Mouse (Mus musculus) lung, postnatal 10 days (tissue): Measurements from ENCODE around the gene Dchs2.
"Not testable (repeated sequence)": the region's sequence is repeated elsewhere in the genome, so short reads cannot be mapped to it uniquely, and the experiment has no call there.

ENCODE experiments used
- DNase-seq: peaks from one replicate; pipeline ENCODE4 v3.0.0; 2021

The Dchs2 gene

DNA sequence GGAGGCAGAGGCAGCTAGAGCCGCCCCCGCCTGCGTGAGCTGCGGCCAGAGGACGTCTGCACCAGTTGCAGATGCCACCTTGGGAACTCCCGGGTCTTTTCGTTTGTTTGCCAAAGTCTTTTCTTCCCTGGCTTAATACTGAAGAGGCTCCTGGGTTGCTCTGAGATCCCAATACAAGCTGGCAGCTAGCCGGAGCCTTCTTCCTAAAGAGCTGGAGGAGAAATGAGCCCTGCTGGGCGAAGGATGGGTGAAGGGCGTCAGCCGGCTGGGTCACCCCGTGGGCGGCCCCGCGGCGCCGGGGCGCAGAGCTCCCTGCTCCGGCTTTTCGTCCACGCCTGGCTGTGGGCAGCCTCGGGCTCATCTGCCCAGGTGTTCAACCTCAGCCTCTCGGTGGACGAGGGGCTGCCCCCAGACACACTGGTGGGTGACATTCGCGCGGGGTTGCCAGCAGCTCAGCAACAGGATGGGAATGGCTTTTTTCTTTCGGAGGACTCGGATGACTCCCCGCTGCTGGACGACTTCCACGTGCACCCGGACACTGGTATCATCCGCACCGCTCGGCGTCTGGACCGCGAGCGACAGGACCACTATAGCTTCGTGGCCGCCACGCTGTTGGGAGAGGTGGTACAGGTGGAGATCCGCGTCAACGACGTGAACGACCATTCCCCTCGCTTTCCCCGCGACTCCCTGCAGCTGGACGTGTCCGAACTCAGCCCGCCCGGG, at the start of gene Dchs2:
Dchs2 (plus strand) TSS at position 223 of the 723 bp plus-strand sequence.
- DNase-seq, result no peak

DNA sequence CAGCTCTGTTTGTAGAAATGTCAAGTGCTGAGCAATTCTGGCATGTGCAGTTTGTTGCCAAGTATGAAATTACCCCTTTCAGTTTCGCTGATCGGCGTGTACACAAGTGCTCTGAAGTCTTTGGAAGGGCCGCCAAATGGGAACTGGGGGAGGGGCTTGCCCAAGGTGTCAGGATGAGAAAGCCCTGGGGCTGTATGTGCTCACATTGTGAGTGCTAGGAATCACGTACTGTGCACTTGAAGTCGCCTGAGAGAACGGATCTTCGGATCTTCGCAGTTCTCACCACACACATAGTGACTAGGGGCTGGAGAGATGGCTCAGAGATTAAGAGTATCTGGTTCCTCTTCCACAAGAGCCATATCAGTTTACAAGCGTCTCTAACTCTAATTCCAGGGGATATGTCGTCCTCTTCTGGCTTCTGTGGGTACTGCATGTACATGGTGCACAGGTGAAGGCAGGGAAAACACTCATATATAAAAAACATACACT, 47.1 kb upstream of the Dchs2 start:
- peak; percentile 84 for DNase-seq

DNA sequence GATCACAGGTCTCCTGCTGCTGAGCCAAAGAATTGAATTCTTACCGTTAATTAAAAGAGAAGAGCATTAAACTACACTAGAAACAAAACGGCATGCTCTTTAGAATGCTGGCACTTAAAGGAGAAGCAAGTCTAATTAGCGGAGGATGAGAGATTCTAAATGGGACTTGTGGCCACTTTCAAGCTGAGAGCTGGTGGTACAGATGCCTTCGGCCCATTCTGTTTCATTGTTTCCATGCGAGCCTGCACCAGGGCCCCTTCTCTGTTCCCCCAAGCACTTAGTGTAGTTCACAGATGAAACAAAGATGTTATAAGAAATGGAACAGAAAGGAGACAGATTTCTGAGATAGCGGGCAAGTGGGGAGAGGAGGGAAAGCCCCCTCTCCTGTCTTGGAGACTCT, 30.2 kb upstream of the Dchs2 start:
- DNase-seq, result no peak

DNA sequence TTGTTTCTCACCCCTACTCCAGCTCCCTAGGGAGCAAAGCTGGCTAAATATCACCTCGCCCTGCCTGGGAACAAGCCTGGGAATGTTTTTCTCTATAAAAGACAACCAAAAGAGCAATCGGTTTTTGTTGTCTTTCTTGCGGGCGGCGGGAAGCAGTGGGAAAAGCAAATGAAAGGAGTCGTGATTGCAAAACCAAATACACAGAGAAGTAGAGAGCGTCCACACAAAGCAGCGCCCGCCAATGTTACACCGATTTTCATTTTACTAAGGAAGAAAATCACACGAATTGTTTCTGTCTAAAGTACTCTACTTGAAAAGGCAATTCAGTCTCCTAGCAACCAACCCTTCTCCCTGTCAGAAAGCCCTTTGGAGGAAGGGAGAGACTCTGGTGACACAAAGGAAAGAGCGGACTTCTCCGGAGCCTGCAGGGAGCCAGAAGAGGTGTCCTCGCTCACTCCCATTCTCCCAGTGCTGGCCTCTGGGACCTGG, 29.2 kb upstream of the Dchs2 start:
- DNase-seq, result no peak

- DNase-seq, result no peak
Observed at GRCm38 (mm10) chr3:83099139-83099538, 28.6 kb upstream of the Dchs2 start.

DNA sequence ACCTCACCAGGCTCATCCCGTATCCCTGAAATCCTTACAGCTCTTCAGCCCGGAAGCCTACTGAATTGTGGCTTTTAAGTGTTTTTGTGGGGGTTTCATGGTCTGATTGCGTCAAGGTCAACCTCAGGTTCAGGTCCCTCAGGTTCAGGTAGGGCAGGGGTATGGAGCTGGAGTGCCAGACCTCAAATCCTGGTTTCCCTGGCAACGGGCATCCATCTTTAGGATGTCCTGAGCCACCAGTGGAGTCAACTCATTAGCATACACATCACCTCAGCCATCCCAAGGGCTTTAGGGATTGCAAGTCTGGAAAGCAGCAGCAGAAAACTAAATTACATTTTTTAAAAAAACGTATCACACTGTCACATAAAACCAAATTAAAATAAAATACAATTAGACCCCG, 28.1 kb upstream of the Dchs2 start:
- DNase-seq, result no peak

DNA sequence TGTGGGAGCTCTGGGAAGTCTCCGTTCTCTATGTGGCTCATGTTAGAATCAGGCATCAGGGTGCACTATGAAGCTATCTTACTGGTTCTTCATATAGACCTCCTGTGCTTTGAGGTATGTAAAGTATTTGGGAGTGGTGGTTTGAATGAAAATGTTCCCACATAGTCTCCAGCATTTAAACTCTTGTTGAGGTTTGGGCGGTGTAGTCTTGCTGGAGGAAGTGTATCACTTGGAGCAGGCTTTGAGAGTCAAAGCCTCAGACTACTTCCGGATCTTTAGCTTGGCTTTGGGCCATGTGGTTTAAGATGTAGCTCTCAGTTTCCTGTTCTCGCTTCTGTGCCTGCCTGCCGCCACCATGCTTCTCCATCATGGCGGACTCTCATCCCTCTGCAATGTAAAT, 25.5 kb upstream of the Dchs2 start:
- no peak for DNase-seq

- DNase-seq, result peak; percentile 34
Observed at GRCm38 (mm10) chr3:83110163-83110562, 17.6 kb upstream of the Dchs2 start.

DNA sequence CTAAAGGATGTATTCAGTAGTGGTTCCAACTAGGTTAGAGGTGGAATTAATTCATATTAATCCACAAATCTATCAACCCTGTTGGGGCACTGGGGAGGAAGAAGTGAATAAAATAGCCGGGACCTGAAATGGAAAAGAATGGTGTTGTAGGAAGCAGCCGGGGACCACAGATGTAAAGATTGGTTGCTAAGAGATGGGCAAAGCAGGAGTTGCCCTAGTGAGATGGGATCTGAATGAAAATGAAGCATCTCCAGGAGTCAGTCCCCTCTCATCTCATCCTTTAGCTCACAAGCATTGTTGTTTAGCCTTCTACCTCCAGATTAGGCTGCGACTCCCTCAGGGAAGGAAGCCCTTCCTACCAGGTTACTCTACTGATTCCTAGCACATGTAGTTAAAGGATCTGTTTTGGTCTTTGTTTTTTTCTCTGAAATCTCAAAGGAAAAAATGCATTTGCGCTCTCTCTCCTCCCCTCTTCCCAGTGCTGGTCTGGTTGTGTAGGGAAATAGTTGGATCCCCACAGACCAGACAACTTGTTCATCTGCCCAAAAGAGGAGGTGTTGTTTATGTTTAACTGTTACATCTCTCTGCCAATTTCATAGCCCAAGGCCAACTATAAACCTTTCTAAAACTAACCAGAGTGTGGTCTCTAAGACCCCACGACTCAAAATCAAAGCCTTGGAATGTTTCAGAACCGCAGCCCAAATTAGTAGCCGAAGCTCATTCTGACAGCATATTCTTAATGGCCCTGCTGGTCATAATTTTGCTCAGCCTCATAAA, 16.1 kb upstream of the Dchs2 start:
- DNase-seq, result no peak

DNA sequence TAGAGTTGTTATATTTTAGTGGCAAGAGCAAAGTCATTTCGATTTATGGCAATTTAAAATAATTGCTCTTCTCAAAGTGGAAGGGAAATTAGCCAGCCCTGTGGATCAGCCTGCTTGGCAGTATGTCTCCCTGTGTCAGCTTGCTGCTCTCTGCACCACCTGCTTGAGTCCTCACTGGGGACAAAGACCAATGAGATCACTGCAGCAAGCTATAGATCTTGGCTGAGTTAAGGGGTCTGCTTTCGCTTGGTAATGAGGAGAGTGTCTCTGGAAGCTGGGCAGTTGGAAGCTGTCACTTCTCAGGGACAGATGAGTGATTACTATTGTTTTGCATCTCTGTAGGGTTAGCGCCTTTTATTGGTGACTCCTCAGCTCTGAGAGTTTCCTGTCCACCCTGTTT, 14.9 kb upstream of the Dchs2 start:
- DNase-seq, result no peak

GRCm38 (mm10) chr3:83114946-83115345, 12.8 kb upstream of the Dchs2 start:
- no peak for DNase-seq

GRCm38 (mm10) chr3:83117592-83117991, 10.2 kb upstream of the Dchs2 start:
- no peak for DNase-seq

- not testable (repeated sequence) for DNase-seq
Observed at GRCm38 (mm10) chr3:83123945-83124344, 3.8 kb upstream of the Dchs2 start.

DNA sequence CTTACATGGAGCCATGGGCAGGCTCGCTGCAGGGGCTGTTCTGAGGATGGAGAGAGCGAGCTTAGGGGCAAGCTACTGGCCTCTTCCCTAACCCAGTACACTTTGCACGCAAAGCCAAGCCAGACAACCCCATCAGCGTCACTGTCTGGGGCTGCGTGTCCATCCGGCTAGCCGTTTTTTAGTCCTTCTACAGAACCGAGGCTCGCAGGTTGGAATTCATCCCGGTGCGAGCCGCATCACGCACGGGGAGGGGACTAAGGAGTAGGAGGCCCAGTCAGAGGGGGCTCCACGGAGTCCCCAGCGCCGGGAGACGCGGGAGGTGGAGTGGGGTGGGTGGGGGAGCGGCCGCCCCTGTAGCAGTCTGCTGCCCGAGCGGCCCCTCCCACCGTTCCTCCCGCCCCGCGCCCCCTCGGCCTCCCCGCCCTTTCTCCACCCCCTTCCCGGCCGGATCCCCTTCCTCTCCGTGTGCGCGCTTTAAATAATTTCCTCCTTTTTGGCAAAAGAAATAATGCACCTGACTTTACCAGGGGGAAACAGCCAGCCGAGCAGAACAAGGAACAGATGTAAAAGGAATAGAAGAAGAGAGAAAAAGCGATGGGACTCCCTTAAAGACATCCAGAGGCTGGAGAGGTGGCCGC, 541 bp upstream of the Dchs2 start:
- DNase-seq, result peak; percentile 42

DNA sequence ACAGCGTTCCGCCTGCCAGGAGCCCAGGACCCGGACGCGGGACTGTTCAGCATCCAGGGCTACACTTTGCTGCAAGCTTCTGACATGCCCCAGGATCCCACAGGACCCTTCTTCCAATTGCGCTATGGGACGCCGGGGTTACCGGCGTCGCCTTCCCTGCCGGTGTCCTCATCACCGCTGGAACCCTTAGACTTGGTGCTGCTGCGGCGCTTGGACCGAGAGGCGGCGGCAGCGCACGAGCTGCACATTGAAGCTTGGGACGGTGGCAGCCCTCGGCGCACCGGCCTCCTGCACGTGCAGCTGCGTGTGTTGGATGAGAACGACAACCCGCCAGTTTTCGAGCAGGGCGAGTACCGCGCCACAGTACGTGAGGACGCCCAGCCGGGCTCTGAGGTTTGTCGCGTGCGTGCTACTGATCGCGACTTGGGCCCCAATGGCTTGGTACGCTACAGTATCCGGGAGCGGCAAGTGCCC, 738 bp downstream of the Dchs2 start:
- DNase-seq, result no peak

GRCm38 (mm10) chr3:83129151-83129550, 1.4 kb downstream of the Dchs2 start:
- no peak for DNase-seq

DNA sequence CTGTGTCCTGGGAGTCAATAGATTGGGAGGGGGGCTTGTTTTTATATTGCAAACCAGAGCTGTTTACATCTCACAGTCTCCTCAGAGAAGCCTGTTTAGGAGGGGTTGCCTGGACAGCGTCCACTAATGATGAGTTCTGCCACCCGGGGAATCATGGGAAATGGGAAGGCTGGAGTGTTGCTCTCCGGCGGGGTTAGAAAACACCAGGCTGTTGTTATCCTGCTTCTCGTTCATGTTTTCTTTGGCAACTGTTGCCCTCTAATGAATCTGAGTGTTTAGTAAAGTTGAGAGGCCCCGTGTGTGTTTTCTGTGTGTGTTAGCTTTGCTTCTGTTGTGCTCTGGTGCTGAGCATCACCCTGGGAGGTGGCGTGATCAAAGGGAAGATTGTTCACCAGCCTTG, 8.7 kb downstream of the Dchs2 start:
- peak; percentile 72 for DNase-seq

GRCm38 (mm10) chr3:83138820-83139219, 11.1 kb downstream of the Dchs2 start:
- DNase-seq, result no peak

GRCm38 (mm10) chr3:83145610-83146009, 17.9 kb downstream of the Dchs2 start:
- DNase-seq, result peak; percentile 49

GRCm38 (mm10) chr3:83147273-83148054, 19.7 kb downstream of the Dchs2 start:
- no peak for DNase-seq

DNA sequence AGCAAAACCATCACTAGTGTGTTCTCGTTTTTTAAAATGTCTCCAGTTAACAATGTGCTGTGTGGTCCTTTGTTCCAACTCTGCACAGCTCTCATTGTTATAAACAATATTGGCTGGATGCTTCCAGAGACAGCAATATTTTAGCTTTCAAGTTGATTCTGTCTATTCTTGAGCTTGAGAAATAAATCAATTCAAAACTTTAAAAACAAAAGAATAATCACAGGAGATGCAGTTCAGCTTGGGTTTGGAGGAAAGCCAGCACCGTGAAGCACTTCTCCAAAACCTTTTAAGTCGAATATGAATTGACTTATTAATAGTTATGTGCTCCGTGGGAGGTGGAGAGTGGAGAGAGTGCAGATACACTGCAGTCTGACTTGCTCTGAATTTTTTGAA, 20.3 kb downstream of the Dchs2 start:
- DNase-seq, result no peak

DNA sequence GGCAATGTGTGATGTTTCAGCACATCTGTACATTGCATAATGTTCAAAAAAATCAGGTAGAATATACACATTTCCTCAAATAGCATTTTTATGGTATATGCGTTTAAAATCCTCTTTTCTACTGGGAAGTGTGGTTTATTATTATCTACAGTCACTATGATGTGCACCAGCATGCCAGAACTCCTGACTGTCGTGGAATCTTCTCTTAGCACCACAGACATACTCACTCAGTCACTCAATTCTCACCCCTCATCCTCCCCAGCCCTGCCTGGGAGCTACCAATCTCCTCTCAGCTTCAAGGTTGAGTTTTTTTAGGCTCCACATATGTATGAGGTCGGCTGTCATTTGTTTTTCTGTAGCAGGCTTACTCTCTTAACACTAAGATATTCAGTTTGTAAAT, 20.8 kb downstream of the Dchs2 start:
- no peak for DNase-seq

- DNase-seq, result peak; percentile 78
Observed at GRCm38 (mm10) chr3:83155600-83155999, 27.9 kb downstream of the Dchs2 start.
